Mouse (Mus musculus): ENCODE results near the gene Bglap2.

- TF ChIP-seq CTCF (conservative IDR thresholded peaks at IDR 0.05; ENCODE audit: insufficient read depth, insufficient read length, low read depth, low read length), result no peak
- no peak for TF ChIP-seq POLR2A (IDR thresholded peaks at IDR 0.05; ENCODE audit: low read depth, low read length)
These were observed 17.2 kb upstream of the Bglap2 start for GRCm38 (mm10) chr3:88395742-88396141.
